ENCODE assay signal across 15 mouse cellular contexts in genomic region chr15:96865932-96866331, GRCm38 (mm10).
"Had no signal": no experiment of that assay in that cellular context is flagged by ENCODE, and none has a peak within 500 bp of the region (broad histone marks: within the 10 kb centered on the region; RNA-seq: fewer than 3 reads in every experiment).

No protein-coding gene starts in this region.

- H3K27me3 ChIP-seq: midbrain, embryonic 12.5 days; neural tube, embryonic 12.5 days; stomach, embryonic 15.5 days had no signal

- H3K9ac ChIP-seq: lung, embryonic 14.5 days; midbrain, embryonic 12.5 days; neural tube, embryonic 12.5 days; stomach, embryonic 15.5 days had no signal

- H3K36me3 ChIP-seq: midbrain, embryonic 10.5 days; midbrain, embryonic 12.5 days; neural tube, embryonic 12.5 days; stomach, embryonic 15.5 days had no signal

- H3K4me3 ChIP-seq: midbrain, embryonic 10.5 days; midbrain, embryonic 12.5 days; myocyte; neural tube, embryonic 12.5 days; stomach, embryonic 15.5 days had no signal

- H3K27ac ChIP-seq: midbrain, embryonic 10.5 days; midbrain, embryonic 12.5 days; neural tube, embryonic 12.5 days; stomach, embryonic 15.5 days had no signal

- DNase-seq: lung, adult 18-20 months; lung, embryonic 14.5 days; lung, postnatal 10 days; lung, postnatal 4 days; midbrain, embryonic 14.5 days; right cerebral cortex, postnatal 14 days; thymus, adult 18-20 months; thymus, postnatal 14 days; thymus, postnatal 36 days had no signal

- H3K9me3 ChIP-seq: midbrain, embryonic 10.5 days; midbrain, embryonic 12.5 days; neural tube, embryonic 12.5 days; stomach, embryonic 15.5 days had no signal

- ATAC-seq: midbrain, embryonic 16.5 days had no signal

- H3K4me1 ChIP-seq: midbrain, embryonic 10.5 days; midbrain, embryonic 12.5 days; neural tube, embryonic 12.5 days; stomach, embryonic 15.5 days had no signal

- H3K4me2 ChIP-seq: lung, embryonic 14.5 days; midbrain, embryonic 12.5 days; neural tube, embryonic 12.5 days; stomach, embryonic 15.5 days had no signal
